Mouse (Mus musculus) spleen, adult 2 months (tissue): ENCODE data around the gene Cobll1.

Source experiments
- CTCF ChIP-seq: fragments of 200-500 bp; IDR thresholded peaks from 2 replicates; pipeline ENCODE4 v1.5.1; 2011; ENCODE audit warnings: mild to moderate bottlenecking, inconsistent platforms; ENCODE audit not compliant: insufficient read depth, insufficient read length, insufficient replicate concordance; ENCODE audit errors: extremely low read depth
- POLR2A ChIP-seq: fragments of 200-500 bp; IDR thresholded peaks from 2 replicates; pipeline ENCODE4 v1.6.1; 2011; ENCODE audit warnings: low read depth, low read length, inconsistent platforms

DNA sequence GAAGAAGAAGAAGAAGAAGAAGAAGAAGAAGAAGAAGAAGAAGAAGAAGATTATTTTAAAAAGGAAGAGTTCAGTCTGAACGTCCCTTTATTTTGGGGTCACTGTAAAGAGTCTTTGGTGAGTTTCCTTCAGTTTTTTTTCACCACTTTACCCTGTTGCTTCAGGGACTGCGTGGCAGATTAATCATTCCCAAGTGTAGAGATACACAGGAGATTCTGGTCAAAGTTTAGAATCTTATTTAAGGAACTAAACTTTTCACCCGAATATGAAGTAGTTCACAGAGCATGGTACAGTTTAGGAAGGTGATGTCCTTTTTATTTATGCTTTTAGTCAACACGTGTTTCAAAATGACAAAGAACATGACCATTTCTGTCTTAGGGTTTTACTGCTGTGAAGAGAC lies 21.2 kb upstream of the Cobll1 start:
- no peak for TF ChIP-seq POLR2A
- TF ChIP-seq CTCF: no peak
